Mouse (Mus musculus): ENCODE data around the gene Ralgps1. TPM values are rescaled to one million over a fixed set of nuclear protein-coding genes. Genes with fewer than 3 reads are reported as not detected.

Gene Ralgps1
- polyA plus RNA-seq, 1 experiment: 20.4 TPM

- DNase-seq: no peak
- no peaks in the 10 kb centered on the region; the same call in 1 of the 2 replicates for H3K36me3 ChIP-seq (ENCODE audit: control insufficient read depth, insufficient read depth, low read length)
- 92% methylated on average over 12 of the region's 12 CpGs for WGBS
- H3K27ac ChIP-seq (ENCODE audit: control insufficient read depth, insufficient read depth, low read length): no peak overlapping the region
- no peaks in the 10 kb centered on the region for H3K4me1 ChIP-seq (replicated peaks; ENCODE audit: control insufficient read depth, insufficient read depth, low read length)
- TF ChIP-seq POLR2A (IDR thresholded peaks at IDR 0.05; ENCODE audit: control insufficient read depth, extremely low read depth, insufficient read depth, low read length, poor library complexity) (no peak), CTCF (IDR thresholded peaks at IDR 0.05; ENCODE audit: borderline replicate concordance, control insufficient read depth, extremely low read depth, insufficient read depth, low read length, poor library complexity) (no peak)
- no peak overlapping the region for H3K4me3 ChIP-seq (ENCODE audit: control insufficient read depth, insufficient read depth, low read length)
- no peaks in the 10 kb centered on the region for H3K27me3 ChIP-seq (ENCODE audit: control insufficient read depth, insufficient read depth, low read length)
These were observed 193.6 kb downstream of the Ralgps1 start for GRCm38 (mm10) chr2:33177443-33178242.

DNA sequence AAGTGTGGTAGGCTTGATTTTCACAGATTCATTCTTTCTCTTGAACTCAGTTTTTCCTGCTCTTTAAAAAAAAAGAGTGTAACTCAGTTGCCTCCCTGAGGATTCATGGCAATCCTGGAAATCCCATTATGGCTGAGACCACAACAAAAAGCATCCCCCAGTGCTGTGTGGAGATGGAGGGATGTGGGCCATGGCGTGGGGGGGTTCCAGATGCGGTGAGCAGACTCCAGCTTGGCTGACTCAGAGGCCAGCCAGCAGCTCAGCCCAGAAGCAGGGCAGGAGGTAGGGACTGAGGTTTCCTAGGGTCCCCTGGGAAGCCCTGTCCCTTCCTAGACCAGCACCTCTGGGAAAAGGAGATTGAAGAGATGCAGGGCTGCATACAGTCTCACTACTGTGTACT, 194.4 kb downstream of the Ralgps1 start:
- Histone ChIP-seq H3K4me1 (replicated peaks; ENCODE audit: control insufficient read depth, insufficient read depth, low read length) (no peaks in the 10 kb centered on the region), H3K27ac (ENCODE audit: control insufficient read depth, insufficient read depth, low read length) (no peak overlapping the region)
- WGBS: 82% methylated on average over 2 of the region's 2 CpGs

GRCm38 (mm10) chr2:33176516-33176915, 194.8 kb downstream of the Ralgps1 start:
- Histone ChIP-seq H3K27ac (ENCODE audit: control insufficient read depth, insufficient read depth, low read length) (no peak overlapping the region), H3K36me3 (ENCODE audit: control insufficient read depth, insufficient read depth, low read length) (no peaks in the 10 kb centered on the region; the same call in 1 of the 2 replicates), H3K27me3 (ENCODE audit: control insufficient read depth, insufficient read depth, low read length) (no peaks in the 10 kb centered on the region), H3K4me3 (ENCODE audit: control insufficient read depth, insufficient read depth, low read length) (no peak overlapping the region), H3K4me1 (replicated peaks; ENCODE audit: control insufficient read depth, insufficient read depth, low read length) (no peaks in the 10 kb centered on the region)
- no peak for DNase-seq
- WGBS: 16% methylated on average over 7 of the region's 7 CpGs
- TF ChIP-seq POLR2A (IDR thresholded peaks at IDR 0.05; ENCODE audit: control insufficient read depth, extremely low read depth, insufficient read depth, low read length, poor library complexity) (no peak), CTCF (IDR thresholded peaks at IDR 0.05; ENCODE audit: borderline replicate concordance, control insufficient read depth, extremely low read depth, insufficient read depth, low read length, poor library complexity) (no peak)

More for the DNA sequence above, 194.4 kb downstream of the Ralgps1 start:
- Histone ChIP-seq H3K27me3 (ENCODE audit: control insufficient read depth, insufficient read depth, low read length) (no peaks in the 10 kb centered on the region), H3K36me3 (ENCODE audit: control insufficient read depth, insufficient read depth, low read length) (no peaks in the 10 kb centered on the region; the same call in 1 of the 2 replicates), H3K4me3 (ENCODE audit: control insufficient read depth, insufficient read depth, low read length) (no peak overlapping the region)
- DNase-seq: no peak
- TF ChIP-seq POLR2A (IDR thresholded peaks at IDR 0.05; ENCODE audit: control insufficient read depth, extremely low read depth, insufficient read depth, low read length, poor library complexity) (no peak), CTCF (IDR thresholded peaks at IDR 0.05; ENCODE audit: borderline replicate concordance, control insufficient read depth, extremely low read depth, insufficient read depth, low read length, poor library complexity) (no peak)

DNA sequence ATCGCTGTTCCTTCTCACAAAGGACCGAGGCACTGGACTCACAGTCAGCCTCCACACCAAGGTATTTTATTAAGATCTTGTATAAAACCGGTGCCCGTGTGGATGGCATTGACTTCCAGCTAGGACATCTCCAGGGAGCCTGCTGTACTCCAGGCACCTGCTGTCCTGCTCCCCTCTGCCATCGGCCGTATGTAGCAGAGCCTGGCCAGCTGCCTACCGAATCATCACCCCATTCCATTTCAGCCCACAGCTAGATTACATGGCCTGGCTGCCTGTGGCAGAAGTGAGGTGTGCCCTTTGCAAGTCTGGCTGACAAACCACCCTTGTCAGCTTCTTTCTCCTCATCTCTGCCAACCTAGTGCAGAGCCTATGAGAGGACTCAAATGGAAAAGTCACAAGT, 197.6 kb downstream of the Ralgps1 start:
- TF ChIP-seq POLR2A (IDR thresholded peaks at IDR 0.05; ENCODE audit: control insufficient read depth, extremely low read depth, insufficient read depth, low read length, poor library complexity) (no peak), CTCF (IDR thresholded peaks at IDR 0.05; ENCODE audit: borderline replicate concordance, control insufficient read depth, extremely low read depth, insufficient read depth, low read length, poor library complexity) (no peak)
- H3K27me3 ChIP-seq (ENCODE audit: control insufficient read depth, insufficient read depth, low read length): no peaks in the 10 kb centered on the region
- DNase-seq: no peak
- H3K36me3 ChIP-seq (ENCODE audit: control insufficient read depth, insufficient read depth, low read length): no peaks in the 10 kb centered on the region; the same call in 1 of the 2 replicates
- H3K4me1 ChIP-seq (replicated peaks; ENCODE audit: control insufficient read depth, insufficient read depth, low read length): no peaks in the 10 kb centered on the region
- 98% methylated on average over 7 of the region's 7 CpGs for WGBS
- no peak overlapping the region for H3K27ac ChIP-seq (ENCODE audit: control insufficient read depth, insufficient read depth, low read length)
- no peak overlapping the region for H3K4me3 ChIP-seq (ENCODE audit: control insufficient read depth, insufficient read depth, low read length)

DNA sequence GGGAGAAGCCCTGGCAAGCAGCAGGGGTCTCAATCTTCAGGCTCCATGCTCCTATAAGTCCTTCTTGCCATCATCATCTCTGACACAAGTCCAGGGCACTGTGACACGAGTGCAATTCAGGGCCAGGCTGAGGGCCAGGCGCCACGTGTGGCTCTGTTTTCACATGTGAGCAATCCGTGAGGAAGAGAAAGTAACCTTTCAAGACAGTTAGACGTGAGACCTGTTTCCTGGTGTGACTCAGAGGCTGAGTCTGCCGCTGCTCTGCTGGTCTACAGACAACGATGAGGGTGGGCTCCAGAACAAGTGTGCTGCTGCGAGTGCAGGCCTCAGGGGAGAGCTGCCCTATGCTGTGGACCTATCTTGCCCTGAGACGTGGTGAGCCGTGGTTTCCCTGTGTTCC, 198.2 kb downstream of the Ralgps1 start:
- TF ChIP-seq POLR2A (IDR thresholded peaks at IDR 0.05; ENCODE audit: control insufficient read depth, extremely low read depth, insufficient read depth, low read length, poor library complexity): no peak
- TF ChIP-seq CTCF (IDR thresholded peaks at IDR 0.05; ENCODE audit: borderline replicate concordance, control insufficient read depth, extremely low read depth, insufficient read depth, low read length, poor library complexity): no peak
- no peak for DNase-seq
- no peaks in the 10 kb centered on the region; the same call in 1 of the 2 replicates for H3K36me3 ChIP-seq (ENCODE audit: control insufficient read depth, insufficient read depth, low read length)
- no peak overlapping the region for H3K27ac ChIP-seq (ENCODE audit: control insufficient read depth, insufficient read depth, low read length)
- no peak overlapping the region for H3K4me3 ChIP-seq (ENCODE audit: control insufficient read depth, insufficient read depth, low read length)
- H3K27me3 ChIP-seq (ENCODE audit: control insufficient read depth, insufficient read depth, low read length): no peaks in the 10 kb centered on the region
- WGBS: 74% methylated on average over 10 of the region's 10 CpGs
- H3K4me1 ChIP-seq (replicated peaks; ENCODE audit: control insufficient read depth, insufficient read depth, low read length): no peaks in the 10 kb centered on the region

- Histone ChIP-seq H3K27ac (ENCODE audit: control insufficient read depth, insufficient read depth, low read length) (no peak overlapping the region), H3K27me3 (ENCODE audit: control insufficient read depth, insufficient read depth, low read length) (no peaks in the 10 kb centered on the region), H3K4me3 (ENCODE audit: control insufficient read depth, insufficient read depth, low read length) (no peak overlapping the region), H3K36me3 (ENCODE audit: control insufficient read depth, insufficient read depth, low read length) (no peaks in the 10 kb centered on the region; the same call in 1 of the 2 replicates), H3K4me1 (replicated peaks; ENCODE audit: control insufficient read depth, insufficient read depth, low read length) (no peaks in the 10 kb centered on the region)
- TF ChIP-seq POLR2A (IDR thresholded peaks at IDR 0.05; ENCODE audit: control insufficient read depth, extremely low read depth, insufficient read depth, low read length, poor library complexity): no peak
- no peak for TF ChIP-seq CTCF (IDR thresholded peaks at IDR 0.05; ENCODE audit: borderline replicate concordance, control insufficient read depth, extremely low read depth, insufficient read depth, low read length, poor library complexity)
- DNase-seq: no peak
- WGBS: 95% methylated on average over 10 of the region's 10 CpGs
These were observed 200.3 kb downstream of the Ralgps1 start for GRCm38 (mm10) chr2:33170777-33171565.

Measured in thymus, adult 2 months (tissue).